Mouse (Mus musculus) forebrain, embryonic 13.5 days (tissue): ENCODE measurements around the gene Mpi. TPM values are rescaled to one million over a fixed set of nuclear protein-coding genes. Genes with fewer than 3 reads are reported as not detected.

Experiments used
- ATAC-seq: fragments of 200-750 bp; cut with Nextera tagmentation; 2 replicates; pipeline ENCODE4 v1.8.0; 2017
- H3K27ac ChIP-seq: fragments of 300-500 bp; sonication (generic); 2 replicates; pipeline ENCODE4 v1.5.1; 2015; ENCODE audit warnings: inconsistent platforms, mild to moderate bottlenecking, moderate library complexity
- H3K27me3 ChIP-seq: fragments of 300-500 bp; sonication (generic); 2 replicates; pipeline ENCODE4 v1.6.1; 2015; ENCODE audit warnings: mild to moderate bottlenecking, inconsistent platforms
- H3K36me3 ChIP-seq: fragments of 300-500 bp; sonication (generic); 2 replicates; pipeline ENCODE4 v1.6.1; 2015; ENCODE audit warnings: mild to moderate bottlenecking, inconsistent platforms; ENCODE audit not compliant: poor library complexity, severe bottlenecking
- H3K4me1 ChIP-seq: fragments of 300-500 bp; sonication (generic); 2 replicates; pipeline ENCODE4 v1.6.1; 2015; ENCODE audit warnings: inconsistent platforms
- H3K4me2 ChIP-seq: fragments of 300-500 bp; sonication (generic); 2 replicates; pipeline ENCODE4 v1.6.1; 2015; ENCODE audit warnings: inconsistent platforms, mild to moderate bottlenecking, moderate library complexity
- H3K4me3 ChIP-seq: fragments of 300-500 bp; sonication (generic); 2 replicates; pipeline ENCODE4 v1.5.1; 2015; ENCODE audit warnings: mild to moderate bottlenecking, inconsistent platforms
- H3K9ac ChIP-seq: fragments of 300-500 bp; sonication (generic); 2 replicates; pipeline ENCODE4 v1.6.1; 2015; ENCODE audit warnings: mild to moderate bottlenecking, inconsistent platforms
- H3K9me3 ChIP-seq: fragments of 300-500 bp; sonication (generic); replicated peaks from 2 replicates; pipeline ENCODE4 v1.6.1; 2016; ENCODE audit warnings: inconsistent platforms
- polyA plus RNA-seq: library from polyadenylated mRNA; unstranded; fragments of >200 nt; fragmentation: Nextera tagmentation; extraction: Ambion mirVana; gene quantifications from 2 replicates; pipeline ENCODE4 v1.2.1, GENCODE M21; 2015

Mpi gene
- polyA plus RNA-seq, 1 experiment from 2014 or later: 63.2 TPM

GRCm38 (mm10) chr9:57494970-57495369 is 57.6 kb downstream of the Mpi start:
- Histone ChIP-seq H3K27ac (no peak overlapping the region), H3K9ac (no peak overlapping the region)

More at GRCm38 (mm10) chr9:57494970-57495369, 57.6 kb downstream of the Mpi start:
- H3K27me3 ChIP-seq: peaks cover 6% of the 10 kb centered on the region
- no peak for ATAC-seq
- H3K9me3 ChIP-seq: no peaks in the 10 kb centered on the region
- H3K4me2 ChIP-seq: no peak overlapping the region
- H3K36me3 ChIP-seq: no peaks in the 10 kb centered on the region
- H3K4me1 ChIP-seq: peaks cover 13% of the 10 kb centered on the region
- no peak overlapping the region for H3K4me3 ChIP-seq

Other genes starting within 250 kb of the Mpi start
- 26.1 TPM in 2 replicates for gene Ppcdc, start 112.6 kb downstream of the Mpi start, polyA plus RNA-seq
- 52.2 and 62.1 TPM in 2 replicates for gene Scamp5, start 84.7 kb downstream of the Mpi start, polyA plus RNA-seq
- gene Rpp25, start 48.7 kb downstream of the Mpi start, polyA plus RNA-seq: 11.0 and 12.8 TPM in 2 replicates
- gene Cox5a, start 31.5 kb downstream of the Mpi start, polyA plus RNA-seq: 775 and 903 TPM in 2 replicates
- gene Fam219b, start 15.2 kb downstream of the Mpi start, polyA plus RNA-seq: 20.1 and 23.3 TPM in 2 replicates
- gene Scamp2, start 8.2 kb upstream of the Mpi start, polyA plus RNA-seq: 56.5 and 63.9 TPM in 2 replicates
- gene Ulk3, start 36.7 kb upstream of the Mpi start, polyA plus RNA-seq: 20.0 and 20.3 TPM in 2 replicates
- gene Cplx3, start 53.5 kb upstream of the Mpi start, polyA plus RNA-seq: not detected in 2 replicates
- gene Lman1l, start 68.0 kb upstream of the Mpi start, polyA plus RNA-seq: not detected in 2 replicates
- 35.0 and 39.8 TPM in 2 replicates for gene Csk, start 100.9 kb upstream of the Mpi start, polyA plus RNA-seq
- not detected in 2 replicates for gene Cyp1a2, start 130.9 kb upstream of the Mpi start, polyA plus RNA-seq
- gene Cyp1a1, start 135.2 kb upstream of the Mpi start, polyA plus RNA-seq: 0.06 TPM in 1 of 2 replicates, not detected in the other
- gene Edc3, start 155.8 kb upstream of the Mpi start, polyA plus RNA-seq: 36.0 and 41.5 TPM in 2 replicates
- gene Clk3, start 213.1 kb upstream of the Mpi start, polyA plus RNA-seq: 90.5 and 91.0 TPM in 2 replicates